Mouse (Mus musculus) E14TG2a.4 (cell line): ENCODE measurements around the gene Pou5f1.

Experiments used
- CTCF ChIP-seq: conservative IDR thresholded peaks from 2 replicates; pipeline ENCODE4 v1.5.1; 2014; ENCODE audit warnings: low read length
- NANOG ChIP-seq: IDR thresholded peaks from 2 replicates; pipeline ENCODE4 v1.6.1; 2014; ENCODE audit warnings: borderline replicate concordance, low read length, mixed read lengths

GRCm38 (mm10) chr17:35486726-35487125 lies 19.1 kb upstream of the Pou5f1 start:
- TF ChIP-seq CTCF: no peak
- no peak for TF ChIP-seq NANOG
